Mouse (Mus musculus) MEL (cell line): Measurements from ENCODE around the gene Prrc2c. TPM values are rescaled to one million over a fixed set of nuclear protein-coding genes. Genes with fewer than 3 reads are reported as not detected.
"Not testable (repeated sequence)": the region's sequence is repeated elsewhere in the genome, so short reads cannot be mapped to it uniquely, and the experiment has no call there.

ENCODE experiments used
- DNase-seq: peaks from one replicate; pipeline ENCODE4 v3.0.0; 2011; ENCODE audit warnings: low read depth, low spot score
- H3K27ac ChIP-seq: 2 replicates; pipeline ENCODE4 v1.5.1; 2012; ENCODE audit warnings: low read depth, mild to moderate bottlenecking, control low read depth, low read length, moderate library complexity; ENCODE audit not compliant: control insufficient read depth
- H3K27me3 ChIP-seq, 2 experiments: fragments of 150-350 bp in 1 of 2; sonication (generic) in 1 of 2; 2 replicates each; pipeline ENCODE4 v1.6.1; 2012; ENCODE audit warnings: low read length in 2 of 2, mild to moderate bottlenecking in 2 of 2, improper control_type of control experiment in 1 of 2, moderate library complexity in 1 of 2; ENCODE audit not compliant: insufficient read depth in 2 of 2, control insufficient read depth in 1 of 2
- H3K36me3 ChIP-seq, 2 experiments: 2 replicates each; pipeline ENCODE4 v1.6.1; 2012 to 2014; ENCODE audit warnings: low read length in 2 of 2, improper control_type of control experiment in 1 of 2, inconsistent platforms in 1 of 2, mild to moderate bottlenecking in 1 of 2; ENCODE audit not compliant: insufficient read depth in 2 of 2, control insufficient read depth in 1 of 2
- H3K4me1 ChIP-seq, 2 experiments: fragments of 150-350 bp in 1 of 2; sonication (generic) in 1 of 2; 2 replicates each; pipeline ENCODE4 v1.6.1; 2012; ENCODE audit warnings: low read length in 2 of 2, improper control_type of control experiment in 1 of 2, mild to moderate bottlenecking in 1 of 2; ENCODE audit not compliant: insufficient read depth in 2 of 2, control insufficient read depth in 1 of 2
- H3K4me3 ChIP-seq, 2 experiments: fragments of 150-350 bp in 1 of 2; sonication (generic) in 1 of 2; 2 replicates each; pipeline ENCODE4 v1.5.1; 2012; ENCODE audit warnings: low read depth in 2 of 2, low read length in 2 of 2, mild to moderate bottlenecking in 2 of 2, moderate library complexity in 2 of 2, control low read depth in 1 of 2, improper control_type of control experiment in 1 of 2; ENCODE audit not compliant: control insufficient read depth in 1 of 2, insufficient read depth in 1 of 2
- H3K79me2 ChIP-seq: 2 replicates; pipeline ENCODE4 v1.6.1; 2012; ENCODE audit warnings: mild to moderate bottlenecking, low read length, moderate library complexity; ENCODE audit not compliant: control insufficient read depth, poor library complexity, insufficient read depth
- H3K9ac ChIP-seq: 2 replicates; pipeline ENCODE4 v1.6.1; 2012; ENCODE audit warnings: low read depth, mild to moderate bottlenecking, control low read depth, low read length, moderate library complexity; ENCODE audit not compliant: control insufficient read depth, poor library complexity, severe bottlenecking
- H3K9me3 ChIP-seq: fragments of 150-350 bp; sonication (generic); replicated peaks from 2 replicates; pipeline ENCODE4 v1.6.1; 2012; ENCODE audit warnings: mild to moderate bottlenecking, low read length, improper control_type of control experiment, moderate library complexity; ENCODE audit not compliant: insufficient read depth
- BHLHE40 ChIP-seq: IDR thresholded peaks from 2 replicates; pipeline ENCODE4 v1.6.1; 2012; ENCODE audit warnings: low read depth, mild to moderate bottlenecking, inconsistent platforms, low read length, improper control_type of control experiment, borderline replicate concordance
- CHD2 ChIP-seq: IDR thresholded peaks from 2 replicates; pipeline ENCODE4 v1.6.1; 2011; ENCODE audit warnings: low read length, improper control_type of control experiment
- E2F4 ChIP-seq: IDR thresholded peaks from 2 replicates; pipeline ENCODE4 v1.6.1; 2011; ENCODE audit warnings: low read depth, low read length, improper control_type of control experiment, borderline replicate concordance
- ETS1 ChIP-seq: IDR thresholded peaks from 2 replicates; pipeline ENCODE4 v1.6.1; 2012; ENCODE audit warnings: low read depth, mild to moderate bottlenecking, inconsistent platforms, low read length, improper control_type of control experiment, moderate library complexity
- JUND ChIP-seq: IDR thresholded peaks from 2 replicates; pipeline ENCODE4 v1.6.1; 2011; ENCODE audit warnings: low read depth, mild to moderate bottlenecking, improper control_type of control experiment, low read length
- MAFK ChIP-seq: IDR thresholded peaks from 2 replicates; pipeline ENCODE4 v1.6.1; 2011; ENCODE audit warnings: low read depth, mild to moderate bottlenecking, low read length, improper control_type of control experiment, borderline replicate concordance
- MXI1 ChIP-seq: IDR thresholded peaks from 2 replicates; pipeline ENCODE4 v1.6.1; 2011; ENCODE audit warnings: mild to moderate bottlenecking, low read depth, low read length, improper control_type of control experiment
- POLR2A ChIP-seq, 2 experiments: IDR thresholded peaks; 2 replicates each; pipeline ENCODE4 v1.6.1; 2011 to 2012; ENCODE audit warnings: low read length in 2 of 2, mild to moderate bottlenecking in 2 of 2, control low read depth in 1 of 2, improper control_type of control experiment in 1 of 2, low read depth in 1 of 2, moderate library complexity in 1 of 2; ENCODE audit not compliant: control insufficient read depth in 1 of 2, insufficient read depth in 1 of 2, poor library complexity in 1 of 2
- POLR2AphosphoS5 ChIP-seq: IDR thresholded peaks from 2 replicates; pipeline ENCODE4 v1.6.1; 2012; ENCODE audit warnings: low read depth, borderline replicate concordance, mild to moderate bottlenecking, inconsistent platforms, low read length, moderate library complexity, mixed read lengths
- TAL1 ChIP-seq: IDR thresholded peaks from 2 replicates; pipeline ENCODE4 v1.6.1; 2012; ENCODE audit warnings: mild to moderate bottlenecking, inconsistent platforms, low read length, moderate library complexity, mixed read lengths
- TCF12 ChIP-seq: IDR thresholded peaks from 2 replicates; pipeline ENCODE4 v1.6.1; 2014; ENCODE audit warnings: low read depth, mild to moderate bottlenecking, inconsistent platforms, low read length, improper control_type of control experiment, moderate library complexity
- USF1 ChIP-seq: IDR thresholded peaks from 2 replicates; pipeline ENCODE4 v1.6.1; 2014; ENCODE audit warnings: low read depth, mild to moderate bottlenecking, inconsistent platforms, low read length, improper control_type of control experiment, moderate library complexity
- USF2 ChIP-seq, 2 experiments: IDR thresholded peaks; 2 replicates each; pipeline ENCODE4 v1.6.1; 2011 to 2012; ENCODE audit warnings: improper control_type of control experiment in 2 of 2, low read length in 2 of 2, borderline replicate concordance in 1 of 2, inconsistent platforms in 1 of 2, low read depth in 1 of 2, mild to moderate bottlenecking in 1 of 2; ENCODE audit not compliant: insufficient read depth in 1 of 2
- ZKSCAN1 ChIP-seq: IDR thresholded peaks from 2 replicates; pipeline ENCODE4 v1.6.1; 2012; ENCODE audit warnings: low read depth, mild to moderate bottlenecking, inconsistent platforms, low read length, improper control_type of control experiment, moderate library complexity
- ZNF384 ChIP-seq: IDR thresholded peaks from 2 replicates; pipeline ENCODE4 v1.6.1; 2012; ENCODE audit warnings: low read depth, mild to moderate bottlenecking, inconsistent platforms, low read length, improper control_type of control experiment
- polyA plus RNA-seq, 2 experiments: library from polyadenylated mRNA; stranded (reverse) in 1 of 2; unstranded in 1 of 2; fragments of >175 nt in 1 of 2; fragments of >200 nt in 1 of 2; gene quantifications; 2 replicates each; pipeline versions ENCODE4 v1.2.1 to v1.2.4; 2012; ENCODE audit warnings: low replicate concordance in 2 of 2, low read depth in 1 of 2; ENCODE audit not compliant: insufficient read length in 2 of 2, insufficient read depth in 1 of 2, missing spikeins in 1 of 2
- total RNA-seq: library from RNA; depleted of rRNA; stranded (reverse); fragments of 300-350 nt; gene quantifications from 2 replicates; pipeline ENCODE4 v1.2.3, GENCODE M21; 2012

The Prrc2c gene
- total and polyA plus RNA-seq, 3 experiments = 55.5 to 343 (median 142) TPM

- TF ChIP-seq ZNF384 = no peak
- TF ChIP-seq, all 39 proteins: peak for 0
- no peak overlapping the region for H3K4me3 ChIP-seq
- H3K79me2 ChIP-seq = no peaks in the 10 kb centered on the region
- no peak for DNase-seq
- H3K9me3 ChIP-seq = no peaks in the 10 kb centered on the region
- H3K27ac ChIP-seq = no peak overlapping the region
- no peaks in the 10 kb centered on the region for H3K36me3 ChIP-seq
- H3K27me3 ChIP-seq = peaks cover 0 to under 1% of the 10 kb centered on the region in 2 experiments; a peak in 1 of 4 replicates
- H3K9ac ChIP-seq = no peak overlapping the region
- no peaks in the 10 kb centered on the region for H3K4me1 ChIP-seq
Observed at GRCm38 (mm10) chr1:162783669-162784248, 43.4 kb upstream of the Prrc2c start.

DNA sequence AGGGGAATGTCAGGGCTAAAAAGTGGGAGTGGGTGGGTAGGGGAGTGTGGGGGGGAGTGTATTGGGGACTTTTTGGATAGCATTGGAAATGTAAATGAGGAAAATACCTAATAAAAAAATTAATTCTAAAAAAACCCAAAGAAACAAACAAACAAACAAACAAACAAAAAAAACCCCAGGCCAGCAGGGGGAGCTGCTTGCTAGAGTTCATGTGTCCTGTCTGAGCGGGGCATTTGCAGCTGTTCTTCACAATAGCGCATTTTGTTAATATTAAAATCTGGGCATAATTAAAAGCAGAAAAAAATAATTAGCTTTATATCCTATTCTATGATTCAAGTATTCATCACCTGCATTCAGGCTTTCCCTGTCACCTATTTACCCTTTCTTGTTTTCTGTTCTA lies 40.7 kb upstream of the Prrc2c start:
- not testable (repeated sequence) for DNase-seq, H3K27ac ChIP-seq, H3K36me3 ChIP-seq, H3K9ac ChIP-seq, H3K4me1 ChIP-seq, H3K9me3 ChIP-seq, H3K79me2 ChIP-seq, H3K27me3 ChIP-seq, H3K4me3 ChIP-seq

- no peak for TF ChIP-seq ETS1
- no peak for TF ChIP-seq POLR2AphosphoS5
- TF ChIP-seq CHD2 = no peak
- no peak for TF ChIP-seq ZKSCAN1
- no peak for TF ChIP-seq MAFK
- no peak for TF ChIP-seq JUND
- TF ChIP-seq TAL1 = no peak
- TF ChIP-seq TCF12 = no peak
- TF ChIP-seq MXI1 = no peak
- TF ChIP-seq USF1 = no peak
- no peak for TF ChIP-seq POLR2A (IDR thresholded peaks at IDR 0.05; ENCODE audit: control insufficient read depth in 1 of 2, insufficient read depth in 1 of 2, low read depth in 1 of 2, low read length in 2 of 2, poor library complexity in 1 of 2)
- TF ChIP-seq E2F4 = no peak
- TF ChIP-seq USF2 (IDR thresholded peaks at IDR 0.05; ENCODE audit: borderline replicate concordance in 1 of 2, insufficient read depth in 1 of 2, low read depth in 1 of 2, low read length in 2 of 2) = no peak
- TF ChIP-seq BHLHE40 = no peak
- TF ChIP-seq, all 39 proteins: peak for 0
- H3K9me3 ChIP-seq = no peaks in the 10 kb centered on the region
- no peaks in the 10 kb centered on the region for H3K4me1 ChIP-seq
- no peaks in the 10 kb centered on the region for H3K36me3 ChIP-seq
- no peak overlapping the region for H3K27ac ChIP-seq
- no peaks in the 10 kb centered on the region for H3K79me2 ChIP-seq
- no peak overlapping the region for H3K9ac ChIP-seq
- 0 out of 4 replicates have a peak, but pooled peaks cover 0 to 2% of the 10 kb centered on the region in 2 experiments for H3K27me3 ChIP-seq
- DNase-seq = no peak
- no peak overlapping the region for H3K4me3 ChIP-seq
Observed at GRCm38 (mm10) chr1:162777943-162778538, 37.7 kb upstream of the Prrc2c start.
